Mouse (Mus musculus) stomach, postnatal 0 days (tissue): ENCODE results near the gene H2-T22.

Source experiments
- CTCF ChIP-seq: IDR thresholded peaks from 2 replicates; pipeline ENCODE4 v1.5.1; 2016; ENCODE audit warnings: antibody characterized with exemption, low read depth, mild to moderate bottlenecking, moderate library complexity
- EP300 ChIP-seq: optimal IDR thresholded peaks from 2 replicates; pipeline ENCODE3; 2016; ENCODE audit warnings: antibody characterized with exemption

- TF ChIP-seq EP300: no peak
- TF ChIP-seq CTCF: no peak
Measured at GRCm38 (mm10) chr17:36000349-36000748, 42.2 kb downstream of the H2-T22 start.
